Mouse (Mus musculus) olfactory bulb, adult 2 months (tissue): ENCODE results near the gene Elovl5.

ENCODE experiments used
- CTCF ChIP-seq: fragments of 200-500 bp; IDR thresholded peaks from 2 replicates; pipeline ENCODE4 v1.5.1; 2012; ENCODE audit warnings: low read depth, mild to moderate bottlenecking, low read length, moderate library complexity; ENCODE audit not compliant: insufficient read depth
- POLR2A ChIP-seq: fragments of 200-500 bp; IDR thresholded peaks from 2 replicates; pipeline ENCODE4 v1.6.1; 2012; ENCODE audit warnings: mild to moderate bottlenecking, low read depth, low read length, moderate library complexity; ENCODE audit not compliant: insufficient read depth

- TF ChIP-seq CTCF (no peak), POLR2A (no peak)
Measured at GRCm38 (mm10) chr9:77958327-77958726, 41.2 kb downstream of the Elovl5 start.
